Mouse (Mus musculus): ENCODE measurements around the gene Phldb3.

DNA sequence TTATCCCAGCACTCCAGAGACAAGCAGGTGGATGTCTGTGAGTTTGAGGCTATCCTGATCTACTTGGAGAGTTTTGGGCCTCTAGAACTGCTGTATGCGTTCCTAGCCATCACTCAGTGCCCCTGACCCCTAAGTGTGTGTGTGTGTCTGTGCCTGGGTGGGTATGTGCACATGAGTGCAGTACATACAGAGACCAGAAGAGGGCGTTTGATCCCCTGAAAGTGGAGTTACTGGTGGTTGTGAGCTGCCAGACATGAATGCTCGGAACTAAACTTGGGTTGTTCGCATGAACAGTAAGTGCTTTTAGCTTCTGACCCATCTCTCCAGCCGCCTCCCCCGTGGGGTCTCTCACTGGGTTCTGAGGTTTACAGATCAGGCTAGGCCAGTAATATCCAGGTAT lies 12.4 kb downstream of the Phldb3 start:
- TF ChIP-seq CTCF (IDR thresholded peaks at IDR 0.05; ENCODE audit: extremely low read depth, insufficient read depth, insufficient read length, insufficient replicate concordance): no peak
- no peak for TF ChIP-seq POLR2A (IDR thresholded peaks at IDR 0.05; ENCODE audit: low read depth, low read length)
